Mouse (Mus musculus): ENCODE measurements around the gene Map3k3.

Gene Map3k3

GRCm38 (mm10) chr11:106158081-106158929, 73.9 kb downstream of the Map3k3 start:
- DNase-seq (ENCODE audit: low read depth in 1 of 2, low spot score in 2 of 2): no peak

- DNase-seq (ENCODE audit: low read depth in 1 of 2, low spot score in 2 of 2): no peak
Measured at GRCm38 (mm10) chr11:106158930-106159215, 74.5 kb downstream of the Map3k3 start.

DNA sequence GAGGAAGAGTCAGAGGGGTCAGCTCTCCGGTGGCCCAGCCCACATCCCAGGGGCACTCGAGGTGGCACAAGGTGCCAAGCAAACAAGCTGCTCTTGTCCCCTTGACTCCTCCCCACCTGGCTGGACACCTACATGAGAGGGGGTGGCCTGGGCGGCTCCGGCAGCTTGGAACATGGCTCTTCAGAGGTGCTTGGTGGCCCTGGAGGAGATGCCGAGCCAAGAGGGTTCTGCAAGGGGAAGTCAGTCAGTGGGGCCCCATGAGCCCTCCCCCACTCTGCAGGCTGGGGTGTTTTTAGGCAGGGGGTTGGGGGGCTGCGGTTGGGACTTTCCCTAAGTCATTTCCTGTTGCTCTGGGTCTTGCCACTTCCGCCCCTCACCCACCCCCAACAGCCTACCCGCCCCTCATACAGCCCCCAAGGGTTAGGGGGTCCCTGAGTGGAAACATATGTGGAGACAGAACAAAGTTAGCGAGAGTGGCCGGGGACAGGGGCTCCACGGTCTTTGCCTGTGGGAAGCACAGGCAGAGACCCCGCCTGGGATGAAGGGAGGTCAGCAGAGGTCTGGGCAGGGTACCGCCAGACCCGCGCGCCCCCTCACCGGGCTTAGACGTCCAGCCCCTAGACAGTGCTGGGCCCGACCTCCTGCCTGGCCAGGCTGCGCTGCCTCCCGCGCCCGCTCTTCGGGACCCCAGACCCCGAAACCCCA, 75.0 kb downstream of the Map3k3 start:
- DNase-seq (ENCODE audit: low read depth in 1 of 2, low spot score in 2 of 2): peak in 1 of 2 experiments; percentile 63

GRCm38 (mm10) chr11:106159921-106160840, 75.8 kb downstream of the Map3k3 start:
- DNase-seq (ENCODE audit: low read depth in 1 of 2, low spot score in 2 of 2): peak in 1 of 2 experiments; percentile 34

DNA sequence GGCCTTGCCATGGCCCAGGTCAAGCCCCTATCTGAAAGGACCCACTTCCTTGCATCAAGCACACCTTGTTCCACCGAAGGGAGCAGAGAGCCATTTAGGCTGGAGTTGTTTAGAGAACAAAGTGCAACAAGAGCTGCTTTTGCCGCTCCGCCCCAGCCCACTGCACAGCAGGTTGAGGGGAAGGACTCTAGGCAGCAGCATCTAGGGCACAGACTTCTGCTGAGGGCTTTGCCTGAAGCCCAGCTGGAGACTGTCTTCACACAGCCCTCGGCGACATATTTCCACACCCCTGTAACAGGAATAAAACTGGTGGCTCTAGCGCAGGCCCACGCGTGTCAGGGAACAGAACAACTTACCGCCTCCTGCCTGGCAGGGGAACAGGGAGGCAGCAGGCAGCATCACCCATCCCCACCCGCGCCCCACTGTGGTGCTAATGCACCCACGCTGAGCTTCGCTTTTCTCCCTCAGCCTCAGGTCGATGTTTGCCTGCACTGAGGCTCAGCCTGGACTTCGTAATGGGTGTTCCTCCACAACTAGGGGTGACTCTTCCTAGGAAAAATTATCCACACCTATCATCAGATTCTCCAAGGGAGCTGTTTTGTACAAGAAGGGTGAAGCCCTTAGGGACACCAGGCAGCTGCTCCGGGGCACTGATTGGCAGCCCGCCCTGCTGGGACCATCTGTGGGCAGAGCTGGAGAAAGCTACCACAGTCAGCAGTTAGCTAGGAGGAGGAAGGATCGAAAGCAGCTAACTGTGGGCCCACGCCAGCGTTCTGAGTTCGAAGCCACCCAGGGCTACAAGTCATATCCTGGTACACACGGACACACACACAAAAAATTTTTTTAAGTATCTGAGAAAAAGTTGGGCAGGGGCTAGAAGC, 76.7 kb downstream of the Map3k3 start, which contains the start of the genes Gm10840 and Limd2:
TSS of gene Gm10840 (plus strand) at position 10 of the 881 bp plus-strand sequence.
TSS of gene Limd2 (minus strand) at position 20 of the 881 bp plus-strand sequence.
- DNase-seq (ENCODE audit: low read depth in 1 of 2, low spot score in 2 of 2): peak in 1 of 2 experiments; percentile 26

DNA sequence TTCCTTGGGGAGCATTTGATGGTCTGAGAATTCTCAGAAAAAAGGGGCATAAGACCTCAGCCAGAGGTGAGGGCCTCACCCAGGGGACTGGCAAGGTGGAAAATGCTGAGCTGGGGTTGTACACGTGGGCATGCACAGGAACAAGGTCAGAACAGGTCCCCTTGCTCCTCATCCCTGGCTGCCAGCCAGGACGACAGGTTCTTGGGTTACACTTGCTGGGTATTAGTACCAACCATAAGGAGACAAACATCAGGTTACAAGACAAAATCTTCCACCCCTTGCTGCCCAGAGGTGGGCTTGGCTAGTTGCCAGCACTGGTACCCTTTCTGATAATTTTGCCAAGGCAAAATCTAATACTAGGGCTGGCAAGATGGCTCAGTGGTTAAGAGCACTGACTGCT, 77.8 kb downstream of the Map3k3 start:
- DNase-seq (ENCODE audit: low read depth in 1 of 2, low spot score in 2 of 2): no peak

GRCm38 (mm10) chr11:106163546-106163945, 79.1 kb downstream of the Map3k3 start:
- DNase-seq (ENCODE audit: low read depth in 1 of 2, low spot score in 2 of 2): no peak

GRCm38 (mm10) chr11:106164601-106165180, 80.3 kb downstream of the Map3k3 start:
- no peak for DNase-seq (ENCODE audit: low read depth in 1 of 2, low spot score in 2 of 2)

DNA sequence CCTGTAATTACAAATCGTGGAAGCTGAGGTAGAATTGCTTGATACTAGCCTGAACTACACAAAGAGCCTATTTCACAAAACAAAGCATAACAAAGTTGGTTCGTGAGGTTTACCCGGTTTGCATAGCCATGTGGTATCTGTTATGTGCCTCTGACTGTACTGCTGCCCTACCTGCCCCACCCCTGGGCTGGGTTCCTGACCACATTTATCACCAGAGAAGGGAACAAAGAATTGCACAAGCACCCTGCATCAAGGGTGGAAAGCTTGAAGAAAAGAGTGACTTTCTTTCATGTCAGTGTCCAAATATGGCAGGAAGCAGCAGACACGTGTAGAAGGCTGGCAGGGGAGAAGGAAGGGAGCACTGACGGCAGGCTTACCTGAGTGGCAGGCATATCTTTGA, 83.0 kb downstream of the Map3k3 start:
- peak; percentile 52 to 53 for DNase-seq (ENCODE audit: low read depth in 1 of 2, low spot score in 2 of 2)

DNA sequence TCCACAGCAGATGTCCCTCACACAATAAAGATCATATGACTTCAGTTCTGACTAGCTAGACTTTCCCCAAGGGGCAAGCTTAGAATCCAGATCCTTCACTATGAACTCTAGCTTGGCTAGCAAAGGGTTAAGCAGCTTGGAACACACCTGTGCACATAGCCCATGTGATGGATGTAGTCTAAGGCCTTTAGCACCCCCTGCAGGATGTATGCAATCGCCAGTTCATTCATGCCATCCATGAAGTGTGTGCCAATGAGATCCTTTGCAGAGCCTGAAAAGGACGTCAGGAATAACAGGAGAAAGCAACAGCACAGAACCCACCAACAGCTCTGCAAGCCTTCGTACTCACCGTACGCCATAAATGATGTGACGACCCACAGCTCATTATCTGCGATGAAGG, 86.4 kb downstream of the Map3k3 start:
- DNase-seq (ENCODE audit: low read depth in 1 of 2, low spot score in 2 of 2): no peak

- no peak for DNase-seq (ENCODE audit: low read depth in 1 of 2, low spot score in 2 of 2)
Measured at GRCm38 (mm10) chr11:106173228-106173627, 88.8 kb downstream of the Map3k3 start.

DNA sequence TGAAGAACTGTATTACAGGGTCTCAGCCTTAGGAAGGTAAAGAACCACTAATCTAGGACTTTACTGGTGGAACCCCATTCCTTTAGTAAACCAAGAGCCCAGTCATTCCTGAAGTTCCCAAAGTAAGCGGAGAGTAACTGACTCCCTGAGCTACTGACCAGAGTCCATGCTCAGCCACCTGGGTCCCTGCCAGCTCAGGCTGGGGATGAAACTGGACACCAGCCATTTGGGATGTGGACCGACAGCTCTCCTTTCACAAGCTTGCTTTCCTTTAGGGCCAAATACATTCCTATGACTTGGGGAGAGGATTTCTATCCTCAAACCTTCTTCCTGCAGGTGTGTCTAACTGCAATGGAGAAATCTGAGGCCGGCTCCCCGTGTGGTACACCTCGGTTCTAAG, 90.0 kb downstream of the Map3k3 start:
- DNase-seq (ENCODE audit: low read depth in 1 of 2, low spot score in 2 of 2): no peak

- no peak for DNase-seq (ENCODE audit: low read depth in 1 of 2, low spot score in 2 of 2)
Measured at GRCm38 (mm10) chr11:106175081-106175480, 90.7 kb downstream of the Map3k3 start.

DNA sequence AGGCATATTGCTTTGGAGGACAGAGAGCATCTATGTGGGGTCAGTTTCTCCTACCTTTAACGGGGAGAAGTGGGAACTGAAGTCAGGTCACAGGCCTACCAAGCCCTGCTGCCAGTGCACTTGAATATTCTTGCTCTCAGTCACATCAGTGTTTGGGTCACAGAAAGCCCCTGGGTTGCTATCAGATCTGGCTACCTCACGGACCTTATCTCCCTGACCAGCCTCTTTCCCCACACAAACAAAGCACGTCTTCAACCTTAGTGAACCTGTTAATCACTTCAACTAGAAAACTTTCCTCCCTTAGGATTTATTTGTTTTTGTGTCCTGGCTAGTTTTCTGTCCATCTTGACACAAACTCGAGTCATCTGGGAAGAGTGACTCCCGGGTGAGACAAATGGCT, 92.0 kb downstream of the Map3k3 start:
- no peak for DNase-seq (ENCODE audit: low read depth in 1 of 2, low spot score in 2 of 2)

DNA sequence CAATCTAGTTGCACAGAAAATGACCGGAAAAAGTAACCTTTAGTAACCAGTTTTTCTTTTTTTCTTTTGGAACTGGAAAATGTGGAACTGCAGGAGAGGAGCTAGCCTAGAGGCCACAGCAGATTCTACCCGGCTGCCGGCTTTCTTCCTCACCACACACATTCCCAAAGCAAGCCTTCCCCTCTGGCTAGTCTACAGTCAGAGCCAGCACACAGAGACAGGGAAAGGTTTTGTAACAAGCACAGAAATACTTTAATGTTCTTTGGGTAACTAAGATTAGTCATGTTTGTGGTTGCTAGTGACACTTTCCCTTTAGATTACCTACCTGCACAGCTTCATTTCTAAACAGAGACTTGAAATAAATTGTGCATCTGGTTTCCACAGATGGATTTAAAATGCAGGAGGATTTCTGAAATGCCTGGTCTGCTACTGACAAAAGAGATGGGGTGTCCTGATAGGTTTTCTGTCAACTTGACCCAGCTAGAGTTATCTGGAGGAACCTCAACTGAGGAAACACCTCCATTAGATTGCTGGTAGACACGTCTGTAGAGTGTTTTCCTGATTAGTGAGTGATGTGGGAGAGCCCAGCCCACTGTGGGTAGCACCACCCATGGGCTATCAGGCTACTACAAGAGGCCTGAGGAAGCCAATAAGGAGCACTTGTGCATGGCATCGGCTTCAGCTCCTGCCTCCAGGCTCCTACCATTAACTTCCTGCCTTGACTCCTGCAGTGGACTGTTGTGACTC, 93.8 kb downstream of the Map3k3 start:
- no peak for DNase-seq (ENCODE audit: low read depth in 1 of 2, low spot score in 2 of 2)

GRCm38 (mm10) chr11:106179711-106180448, 95.5 kb downstream of the Map3k3 start:
- DNase-seq (ENCODE audit: low read depth in 1 of 2, low spot score in 2 of 2): no peak

DNA sequence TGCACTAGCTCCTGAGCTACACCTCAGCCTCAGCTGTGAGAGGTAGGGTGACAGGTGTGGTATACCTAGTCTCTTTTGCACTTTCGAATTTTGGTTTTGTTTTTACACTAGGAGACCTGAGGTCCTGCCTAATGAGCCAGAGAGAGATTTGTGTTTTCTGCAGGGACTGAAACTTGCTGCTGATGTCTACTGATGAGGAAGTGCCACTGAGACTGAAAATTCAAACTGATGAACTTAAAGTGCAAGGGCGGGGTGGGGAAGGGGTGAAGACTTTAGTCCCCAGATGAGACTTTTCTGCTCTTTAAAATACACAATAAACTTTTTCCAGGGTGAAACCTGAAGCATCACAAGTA, 96.0 kb downstream of the Map3k3 start:
- DNase-seq (ENCODE audit: low read depth in 1 of 2, low spot score in 2 of 2): no peak

GRCm38 (mm10) chr11:106187326-106187725, 102.9 kb downstream of the Map3k3 start:
- DNase-seq (ENCODE audit: low read depth in 1 of 2, low spot score in 2 of 2): no peak

DNA sequence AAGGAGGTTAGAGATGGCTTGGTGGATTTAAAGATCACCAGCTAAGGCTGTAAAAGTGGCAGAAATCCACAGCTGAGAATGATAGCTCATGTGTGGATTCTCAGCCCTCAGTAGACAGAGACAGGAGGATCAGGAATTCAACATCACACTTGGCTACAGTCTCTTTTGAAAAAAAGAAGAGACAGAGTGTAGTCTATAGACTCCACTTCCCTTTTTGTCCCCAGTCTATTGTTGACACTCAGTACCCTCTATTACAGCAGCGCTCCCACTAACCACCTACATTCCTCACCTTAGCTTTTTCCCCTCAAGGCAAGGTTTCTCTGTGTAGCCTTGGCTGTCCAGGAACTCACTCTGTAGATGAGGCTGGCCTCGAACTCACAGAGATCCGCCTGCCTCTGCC, 107.3 kb downstream of the Map3k3 start:
- no peak for DNase-seq (ENCODE audit: low read depth in 1 of 2, low spot score in 2 of 2)
